Mouse (Mus musculus) liver, embryonic 11.5 days (tissue): ENCODE data around the gene Dclk2. TPM values are rescaled to one million over a fixed set of nuclear protein-coding genes. Genes with fewer than 3 reads are reported as not detected.

Experiments used
- ATAC-seq: fragments of 200-750 bp; cut with Nextera tagmentation; replicated peaks from 2 replicates; pipeline ENCODE4 v1.8.0; 2017; ENCODE audit warnings: moderate number of reproducible peaks, mild to moderate bottlenecking, moderate TSS enrichment, moderate library complexity; ENCODE audit not compliant: low FRiP score
- DNase-seq: peaks from one replicate; pipeline ENCODE4 v3.0.0-alpha.2; 2017; ENCODE audit warnings: low spot score
- H3K27ac ChIP-seq: fragments of 300-500 bp; sonication (generic); 2 replicates; pipeline ENCODE4 v1.5.1; 2014; ENCODE audit warnings: mild to moderate bottlenecking, low read depth, low read length, control low read depth
- H3K27me3 ChIP-seq: fragments of 300-500 bp; sonication (generic); replicated peaks from 2 replicates; pipeline ENCODE4 v1.6.1; 2014; ENCODE audit warnings: low read length, mixed read lengths; ENCODE audit not compliant: control insufficient read depth, insufficient read depth
- H3K36me3 ChIP-seq: fragments of 300-500 bp; sonication (generic); 2 replicates; pipeline ENCODE4 v1.6.1; 2014; ENCODE audit warnings: mild to moderate bottlenecking, low read length, moderate library complexity, mixed read lengths; ENCODE audit not compliant: control insufficient read depth, insufficient read depth
- H3K4me1 ChIP-seq: fragments of 300-500 bp; sonication (generic); replicated peaks from 2 replicates; pipeline ENCODE4 v1.6.1; 2014; ENCODE audit warnings: low read length, mixed read lengths; ENCODE audit not compliant: control insufficient read depth, insufficient read depth
- H3K4me2 ChIP-seq: fragments of 300-500 bp; sonication (generic); 2 replicates; pipeline ENCODE4 v1.6.1; 2014; ENCODE audit warnings: mild to moderate bottlenecking, control low read depth, moderate library complexity
- H3K4me3 ChIP-seq: fragments of 300-500 bp; sonication (generic); 2 replicates; pipeline ENCODE4 v1.5.1; 2014; ENCODE audit warnings: low read depth, low read length, control low read depth
- H3K9ac ChIP-seq: fragments of 300-500 bp; sonication (generic); 2 replicates; pipeline ENCODE4 v1.6.1; 2014; ENCODE audit warnings: low read depth, low read length, control low read depth
- H3K9me3 ChIP-seq: fragments of 300-500 bp; sonication (generic); 2 replicates; pipeline ENCODE4 v1.6.1; 2016; ENCODE audit warnings: low read length, inconsistent platforms, mixed read lengths; ENCODE audit not compliant: control insufficient read depth
- WGBS: fragments of 180-500 bp; shearing (Covaris S2); extraction: QIAGEN DNeasy Blood & Tissue Kit; methylation state at CpG from one replicate; pipeline ENCODE4 v1.1.7; 2014; 5-methylcytosine and 5-hydroxymethylcytosine counted together
- polyA plus RNA-seq: library from polyadenylated mRNA; unstranded; fragments of >200 nt; fragmentation: Nextera tagmentation; extraction: Ambion mirVana; gene quantifications from 2 replicates; pipeline ENCODE4 v1.2.1, GENCODE M21; 2014

Dclk2 gene
- 6.6 and 9.3 TPM in 2 replicates for polyA plus RNA-seq

DNA sequence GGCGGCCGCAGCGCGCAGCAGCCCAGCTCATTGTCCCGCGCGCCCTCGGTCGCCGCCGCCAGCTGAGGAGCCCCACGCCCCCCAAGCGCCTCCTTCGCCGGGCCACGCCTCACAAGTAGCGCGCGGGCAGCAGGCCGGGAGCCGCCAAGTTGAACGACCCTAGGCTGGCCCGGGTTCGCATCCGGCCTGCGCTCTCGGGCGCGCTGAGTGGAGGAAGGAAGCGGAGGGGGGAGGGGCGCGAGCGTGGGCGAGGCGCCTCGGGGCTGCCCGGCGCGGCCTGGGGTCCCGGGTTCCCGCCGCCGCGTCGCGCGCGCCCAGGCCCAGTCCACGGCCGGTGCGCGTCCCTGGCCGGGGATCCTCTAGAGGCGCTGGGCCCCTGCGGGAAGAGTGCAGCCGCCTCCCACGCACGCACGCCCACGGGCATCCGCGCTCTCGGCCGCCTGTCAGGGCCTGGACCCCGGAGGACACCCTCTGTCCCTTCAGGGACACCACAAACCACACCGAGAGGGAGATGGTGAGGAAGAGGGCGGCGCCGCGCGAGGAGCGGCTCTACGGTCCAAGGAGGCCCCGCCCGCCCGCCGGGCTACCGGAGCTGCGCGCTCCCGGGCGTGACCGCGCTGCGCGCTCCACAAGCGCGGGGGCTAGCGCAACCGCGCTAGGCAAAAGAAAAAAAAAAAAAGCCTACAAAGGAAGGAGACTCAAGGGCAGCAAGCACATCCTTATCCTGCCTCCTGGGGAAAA lies at the start of gene Dclk2:
TSS of gene Dclk2 (minus strand) at position 510 of the 741 bp plus-strand sequence.
- Histone ChIP-seq H3K9me3 (no peaks in the 10 kb centered on the region), H3K36me3 (no peaks in the 10 kb centered on the region), H3K4me1 (no peaks in the 10 kb centered on the region), H3K9ac (peak within 1 kb of the TSS; percentile 59), H3K4me3 (peak within 1 kb of the TSS; percentile 74), H3K27me3 (peaks cover 30% of the 10 kb centered on the region), H3K4me2 (peak within 1 kb of the TSS; percentile 94), H3K27ac (no peak within 1 kb of the TSS)
- DNase-seq (peak; percentile 60), ATAC-seq (peak; percentile 69)
- under 1% methylated on average over 79 of the region's 91 CpGs for WGBS

DNA sequence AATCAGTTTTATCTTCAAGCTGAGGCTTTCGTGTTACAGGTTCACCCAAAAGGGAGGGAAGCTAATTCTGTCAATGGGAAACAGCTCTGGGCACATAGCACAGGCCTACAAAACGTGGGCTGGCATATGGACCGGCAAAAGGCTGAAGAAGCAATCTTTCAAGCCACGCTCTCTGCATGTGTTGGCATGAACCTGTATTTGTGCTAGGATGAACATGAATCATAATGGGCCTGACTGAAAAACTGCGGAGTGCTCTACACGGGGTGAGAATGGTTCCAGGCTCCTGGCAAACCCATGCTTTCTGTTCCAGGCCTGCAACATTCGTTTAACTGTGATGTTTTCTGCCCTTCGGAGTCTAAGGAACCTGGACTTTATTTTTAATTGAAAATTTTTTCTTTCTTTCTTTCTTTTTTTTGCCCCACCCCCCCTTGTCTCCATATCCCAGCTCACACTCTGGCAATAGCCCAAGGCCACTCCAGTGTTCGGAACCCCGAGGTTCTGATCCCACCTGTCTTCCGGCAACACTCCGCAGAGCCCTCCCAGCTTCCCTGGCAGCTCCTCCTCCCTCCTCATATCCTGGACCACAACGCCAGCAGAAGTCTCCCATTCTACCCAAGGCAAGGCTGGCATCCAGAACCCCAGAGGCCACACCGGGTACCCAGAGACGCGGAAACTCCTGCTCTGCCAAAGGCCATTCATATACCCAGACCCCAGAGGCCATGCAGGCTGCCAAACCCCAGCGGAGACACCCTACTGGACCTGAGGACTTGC lies 42.2 kb upstream of the Dclk2 start:
- ATAC-seq = no peak
- WGBS = 86% methylated on average over 17 of the region's 17 CpGs
- no peaks in the 10 kb centered on the region for H3K27me3 ChIP-seq
- H3K4me2 ChIP-seq = no peak overlapping the region
- H3K9ac ChIP-seq = no peak overlapping the region
- H3K9me3 ChIP-seq = no peaks in the 10 kb centered on the region
- no peaks in the 10 kb centered on the region for H3K36me3 ChIP-seq
- DNase-seq = no peak
- H3K27ac ChIP-seq = no peak overlapping the region
- no peak overlapping the region for H3K4me3 ChIP-seq
- no peaks in the 10 kb centered on the region for H3K4me1 ChIP-seq

DNA sequence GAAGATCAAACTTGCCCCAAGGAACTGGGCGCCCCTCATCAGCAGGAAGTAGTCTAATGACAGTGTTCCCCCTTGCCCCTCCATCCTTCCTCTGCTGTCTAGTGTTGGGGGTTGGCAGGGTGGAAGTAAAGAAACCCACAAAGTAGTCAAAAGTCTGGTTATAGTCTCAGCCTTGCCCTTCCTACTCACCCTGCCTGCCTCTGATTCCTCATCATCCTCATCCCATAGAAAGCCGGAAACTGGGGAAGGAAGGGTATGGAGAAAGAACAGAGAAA lies 40.7 kb upstream of the Dclk2 start:
- no peaks in the 10 kb centered on the region for H3K36me3 ChIP-seq
- DNase-seq = no peak
- no peak overlapping the region for H3K4me3 ChIP-seq
- H3K9me3 ChIP-seq = no peaks in the 10 kb centered on the region
- 75% methylated on average over 2 of the region's 2 CpGs for WGBS
- H3K4me1 ChIP-seq = no peaks in the 10 kb centered on the region
- no peaks in the 10 kb centered on the region for H3K27me3 ChIP-seq
- H3K27ac ChIP-seq = no peak overlapping the region
- ATAC-seq = no peak
- 0 out of 2 replicates have a peak overlapping the region, but pooled peaks have one; percentile 13 for H3K4me2 ChIP-seq
- no peak overlapping the region for H3K9ac ChIP-seq

DNA sequence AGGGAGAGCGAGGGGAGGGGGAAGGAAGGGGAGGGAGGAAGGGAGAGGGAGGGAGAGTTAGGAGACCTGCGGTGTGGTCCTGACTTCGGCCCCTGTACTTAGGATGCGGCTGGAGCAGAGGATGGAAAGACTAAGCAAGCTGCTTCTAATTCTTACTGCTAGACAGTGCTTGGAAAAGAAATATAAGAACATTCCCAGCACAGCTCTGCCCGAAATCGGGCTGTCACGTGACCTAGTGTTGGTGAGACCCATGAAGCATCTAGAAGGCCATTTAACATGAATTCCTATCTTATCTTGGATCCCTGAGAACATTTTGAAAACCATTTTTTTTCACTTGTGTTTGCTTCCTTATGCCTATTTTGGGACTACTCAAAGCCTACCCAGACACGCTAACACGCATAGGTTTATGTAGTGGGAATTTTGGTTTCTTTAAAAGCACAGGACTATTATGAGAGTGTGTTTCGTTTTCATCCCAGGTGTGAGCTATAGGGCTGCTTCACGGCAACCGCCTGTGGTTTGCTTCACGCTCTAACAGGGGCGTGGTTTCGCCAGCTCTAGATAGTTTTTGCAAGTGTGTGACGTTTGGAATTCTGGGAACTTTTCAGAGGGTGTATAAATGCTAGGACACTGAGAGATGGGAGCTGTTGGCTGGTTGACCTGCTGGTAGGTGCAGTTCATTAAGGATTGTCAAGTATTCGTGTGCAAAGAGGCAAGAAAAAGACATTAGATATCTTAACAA lies 40.2 kb upstream of the Dclk2 start:
- no peaks in the 10 kb centered on the region for H3K9me3 ChIP-seq
- 0 out of 2 replicates have a peak overlapping the region, but pooled peaks have one; percentile 13 for H3K4me2 ChIP-seq
- H3K27ac ChIP-seq = no peak overlapping the region
- H3K27me3 ChIP-seq = no peaks in the 10 kb centered on the region
- no peaks in the 10 kb centered on the region for H3K36me3 ChIP-seq
- no peak for DNase-seq
- no peak overlapping the region for H3K9ac ChIP-seq
- H3K4me3 ChIP-seq = no peak overlapping the region
- no peak for ATAC-seq
- no peaks in the 10 kb centered on the region for H3K4me1 ChIP-seq
- 66% methylated on average over 17 of the region's 17 CpGs for WGBS

DNA sequence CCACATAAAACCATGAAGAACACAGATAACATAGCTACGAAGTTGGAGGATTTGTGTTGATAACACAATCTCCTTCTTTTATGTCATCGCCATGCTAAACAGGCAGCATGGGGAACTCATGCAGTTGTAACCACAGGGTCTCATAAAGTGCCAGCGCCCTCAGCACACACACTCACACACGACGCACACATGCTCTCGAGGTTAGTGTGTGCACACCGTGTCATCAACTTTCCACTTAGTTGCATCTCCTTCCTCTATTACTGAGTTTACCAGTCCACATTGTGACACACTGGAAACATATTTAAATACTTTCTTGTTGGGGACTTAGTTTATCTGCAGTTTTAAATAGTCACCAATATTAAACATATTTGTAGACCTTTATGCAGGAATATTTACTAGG lies 38.4 kb upstream of the Dclk2 start:
- Histone ChIP-seq H3K4me3 (no peak overlapping the region), H3K4me2 (no peak overlapping the region), H3K9ac (no peak overlapping the region), H3K27ac (no peak overlapping the region), H3K36me3 (no peaks in the 10 kb centered on the region), H3K27me3 (no peaks in the 10 kb centered on the region), H3K9me3 (no peaks in the 10 kb centered on the region), H3K4me1 (no peaks in the 10 kb centered on the region)
- WGBS = 75% methylated on average over 7 of the region's 7 CpGs
- no peak for ATAC-seq
- no peak for DNase-seq

- ATAC-seq = no peak
- H3K27me3 ChIP-seq = no peaks in the 10 kb centered on the region
- peaks cover 2% of the 10 kb centered on the region; the same call in 1 of the 2 replicates for H3K36me3 ChIP-seq
- peaks cover 3% of the 10 kb centered on the region; the same call in 1 of the 2 replicates for H3K9me3 ChIP-seq
- no peaks in the 10 kb centered on the region for H3K4me1 ChIP-seq
- DNase-seq = no peak
- no peak overlapping the region for H3K9ac ChIP-seq
- no peak overlapping the region for H3K27ac ChIP-seq
- WGBS = 47% methylated on average over 4 of the region's 4 CpGs
- H3K4me3 ChIP-seq = no peak overlapping the region
- H3K4me2 ChIP-seq = no peak overlapping the region
Measured at GRCm38 (mm10) chr3:86955376-86955775, 34.7 kb upstream of the Dclk2 start.

DNA sequence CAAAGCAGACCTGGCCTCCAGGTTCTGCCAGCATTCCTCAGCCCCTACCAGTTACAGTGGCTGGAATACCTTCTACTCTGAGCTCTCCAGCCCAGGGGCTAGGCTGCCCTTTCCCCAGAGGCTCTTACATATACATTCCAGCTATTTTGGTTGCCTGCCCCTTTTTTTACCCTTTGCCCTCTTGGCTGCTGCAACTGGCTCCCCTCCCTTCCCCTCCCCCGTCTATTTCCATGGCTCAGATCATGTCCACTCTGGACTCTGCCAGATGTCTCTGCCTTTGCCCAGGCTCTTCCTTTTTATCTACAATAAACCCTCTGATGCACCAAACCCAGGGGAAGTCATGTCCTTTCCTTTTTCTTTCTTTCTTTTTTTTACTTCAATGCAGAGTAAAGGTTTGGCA lies 33.9 kb upstream of the Dclk2 start:
- Histone ChIP-seq H3K4me2 (no peak overlapping the region), H3K27me3 (no peaks in the 10 kb centered on the region), H3K4me3 (no peak overlapping the region), H3K27ac (no peak overlapping the region), H3K36me3 (peaks cover 2% of the 10 kb centered on the region; the same call in 1 of the 2 replicates), H3K9ac (no peak overlapping the region), H3K9me3 (peaks cover 3% of the 10 kb centered on the region; the same call in 1 of the 2 replicates), H3K4me1 (no peaks in the 10 kb centered on the region)
- ATAC-seq (no peak), DNase-seq (no peak)
- 48% methylated on average over 1 of the region's 1 CpGs for WGBS

DNA sequence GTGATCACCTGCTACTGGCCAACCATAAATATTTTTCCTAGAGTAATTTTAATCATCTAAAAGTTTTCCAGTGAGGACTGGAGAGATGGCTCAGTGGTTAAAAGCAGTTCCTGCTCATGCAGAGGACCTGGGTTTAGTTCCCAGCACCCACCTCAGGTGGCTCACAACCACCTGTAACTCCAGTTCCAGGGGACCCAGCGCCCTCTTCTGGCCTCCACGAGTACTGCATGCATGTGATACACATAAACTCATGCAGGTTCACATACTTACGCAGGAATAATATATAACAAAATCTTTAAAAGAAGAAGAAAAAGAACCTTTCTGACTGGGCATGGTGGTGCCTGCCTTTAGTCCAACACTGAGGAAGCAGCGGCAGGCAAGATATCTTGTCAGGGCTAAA lies 33.2 kb upstream of the Dclk2 start:
- no peaks in the 10 kb centered on the region for H3K27me3 ChIP-seq
- 88% methylated on average over 4 of the region's 4 CpGs for WGBS

More for the DNA sequence above, 33.2 kb upstream of the Dclk2 start:
- peaks cover 2% of the 10 kb centered on the region; the same call in 1 of the 2 replicates for H3K36me3 ChIP-seq
- no peak overlapping the region for H3K27ac ChIP-seq
- H3K4me3 ChIP-seq = no peak overlapping the region
- H3K4me1 ChIP-seq = no peaks in the 10 kb centered on the region
- DNase-seq = no peak
- H3K9ac ChIP-seq = no peak overlapping the region
- H3K9me3 ChIP-seq = peaks cover 3% of the 10 kb centered on the region; the same call in 1 of the 2 replicates
- no peak for ATAC-seq
- H3K4me2 ChIP-seq = no peak overlapping the region
